Mouse (Mus musculus) urinary bladder, postnatal 0 days (tissue): ENCODE results near the gene Bola1. TPM values are rescaled to one million over a fixed set of nuclear protein-coding genes. Genes with fewer than 3 reads are reported as not detected.

Experiments used
- polyA plus RNA-seq: library from polyadenylated mRNA; unstranded; fragments of >200 nt; fragmentation: Nextera tagmentation; extraction: Ambion mirVana; gene quantifications from 2 replicates; pipeline ENCODE4 v1.2.1, GENCODE M21; 2015

The Bola1 gene
- polyA plus RNA-seq: 40.9 and 46.7 TPM in 2 replicates

DNA sequence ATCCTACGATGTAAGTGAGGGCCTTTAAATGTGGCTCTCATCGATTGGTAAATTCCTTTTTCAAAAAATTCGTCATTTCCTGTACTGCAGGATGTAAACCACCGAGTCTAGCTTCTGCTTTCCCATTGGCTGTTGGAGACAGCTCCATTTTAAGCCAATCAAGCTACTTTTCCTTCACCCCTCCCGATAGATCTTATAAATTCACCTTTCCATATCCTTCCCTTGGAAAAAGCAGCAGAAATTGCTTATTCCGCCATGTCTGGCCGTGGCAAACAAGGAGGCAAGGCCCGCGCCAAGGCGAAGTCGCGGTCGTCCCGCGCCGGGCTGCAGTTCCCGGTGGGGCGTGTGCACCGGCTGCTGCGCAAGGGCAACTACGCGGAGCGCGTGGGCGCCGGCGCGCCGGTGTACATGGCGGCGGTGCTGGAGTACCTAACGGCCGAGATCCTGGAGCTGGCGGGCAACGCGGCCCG is at the start of gene Bola1, which contains the start of gene Hist2h2ab:
Gene Bola1 (minus strand): TSS at position 49 of the 470 bp plus-strand sequence.
Gene Hist2h2ab (plus strand): TSS at position 205 of the 470 bp plus-strand sequence.

DNA sequence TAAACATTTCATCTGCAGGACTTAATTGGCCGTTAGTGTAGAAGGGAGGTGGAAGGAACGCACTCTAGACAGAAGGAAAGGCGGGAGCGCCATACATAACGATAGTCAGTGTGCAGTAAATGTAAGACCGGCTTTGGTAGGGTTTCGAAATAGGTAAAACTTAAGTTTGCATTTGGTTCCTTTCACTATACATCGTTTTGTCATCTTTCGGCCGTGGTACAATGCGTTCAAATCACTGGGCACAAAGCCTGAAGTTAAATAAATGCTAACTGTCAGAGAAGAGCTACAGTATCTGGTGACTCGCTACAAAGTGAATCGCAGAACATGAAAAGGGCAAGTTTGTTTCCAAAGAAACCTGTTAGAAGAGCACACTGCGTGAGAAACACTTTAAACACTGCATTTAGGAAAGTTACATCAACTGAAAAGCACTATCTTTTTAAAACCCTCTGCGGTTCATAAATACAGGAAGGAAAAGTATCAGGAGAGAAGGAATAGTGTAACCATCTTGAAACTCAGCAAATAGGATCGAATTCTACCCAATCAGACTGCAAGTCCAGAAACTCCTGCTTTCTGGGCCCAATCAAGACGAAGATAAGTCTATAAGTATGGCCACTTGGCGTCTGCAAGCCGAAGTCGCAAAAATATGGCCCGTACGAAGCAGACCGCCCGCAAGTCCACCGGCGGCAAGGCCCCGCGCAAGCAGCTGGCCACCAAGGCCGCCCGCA is 48.7 kb upstream of the Bola1 start, which contains the start of gene Hist2h3b:
Gene Hist2h3b (plus strand): TSS at position 604 of the 725 bp plus-strand sequence.

DNA sequence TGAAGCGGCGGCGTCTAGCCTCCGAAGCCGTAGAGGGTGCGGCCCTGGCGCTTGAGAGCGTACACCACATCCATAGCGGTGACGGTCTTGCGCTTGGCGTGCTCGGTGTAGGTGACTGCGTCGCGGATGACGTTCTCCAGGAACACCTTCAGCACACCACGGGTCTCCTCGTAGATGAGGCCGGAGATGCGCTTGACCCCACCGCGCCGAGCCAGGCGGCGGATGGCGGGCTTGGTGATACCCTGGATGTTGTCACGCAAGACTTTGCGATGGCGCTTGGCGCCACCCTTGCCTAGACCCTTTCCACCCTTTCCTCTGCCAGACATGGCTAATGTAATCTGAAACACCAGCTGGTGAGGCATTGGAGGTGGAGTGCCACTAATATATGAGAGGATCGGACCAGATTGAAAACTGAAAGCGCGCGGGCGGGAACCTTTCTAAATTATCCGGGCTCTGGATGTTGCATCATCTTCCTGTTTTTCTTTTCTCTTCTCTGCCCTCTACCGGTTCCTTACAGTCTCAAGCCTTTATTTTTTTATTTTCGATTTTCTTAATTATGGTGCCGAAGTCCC is 43.6 kb upstream of the Bola1 start, which contains the start of gene Hist2h4:
Gene Hist2h4 (minus strand): TSS at position 333 of the 572 bp plus-strand sequence.

GRCm38 (mm10) chr3:96246427-96246856 is 26.9 kb upstream of the Bola1 start, which contains the start of gene Hist2h3c1:
Gene Hist2h3c1, plus strand, starts transcription at chr3:96246685.

GRCm38 (mm10) chr3:96245003-96245886 is 25.7 kb upstream of the Bola1 start, which contains the start of gene Hist2h2aa1:
Gene Hist2h2aa1, plus strand, starts transcription at chr3:96245497.

DNA sequence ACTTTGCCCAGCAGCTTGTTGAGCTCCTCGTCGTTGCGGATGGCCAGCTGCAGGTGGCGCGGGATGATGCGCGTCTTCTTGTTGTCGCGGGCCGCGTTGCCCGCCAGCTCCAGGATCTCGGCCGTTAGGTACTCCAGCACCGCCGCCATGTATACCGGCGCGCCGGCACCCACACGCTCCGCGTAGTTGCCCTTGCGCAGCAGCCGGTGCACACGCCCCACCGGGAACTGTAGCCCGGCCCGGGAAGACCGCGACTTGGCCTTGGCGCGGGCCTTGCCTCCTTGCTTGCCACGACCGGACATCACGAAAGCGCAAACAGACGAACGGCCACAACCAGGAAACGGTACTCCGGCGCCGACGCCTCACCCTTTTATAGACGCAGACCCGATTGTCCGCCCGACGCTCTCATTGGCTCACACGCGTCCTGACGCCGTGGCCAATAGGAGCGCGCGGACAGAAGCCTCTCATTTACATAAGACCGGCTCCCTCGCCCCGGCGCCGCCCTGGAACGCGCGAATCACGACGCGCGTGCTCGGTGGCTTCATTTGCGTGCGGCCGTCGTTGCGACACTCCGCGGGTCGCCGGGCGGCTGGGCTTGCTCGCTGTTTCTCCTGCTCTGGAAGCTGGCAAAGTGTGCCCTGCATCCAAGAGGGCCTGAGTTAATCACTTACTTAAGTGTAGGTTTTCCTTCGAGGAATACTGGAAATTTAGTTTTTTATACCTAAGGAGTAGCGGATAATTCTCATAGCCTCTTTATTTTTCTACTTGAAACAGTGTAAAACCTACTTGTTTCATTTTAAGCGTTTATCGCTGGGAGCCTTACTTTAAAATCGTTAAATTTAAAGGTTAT is 20.7 kb upstream of the Bola1 start, which contains the start of gene Hist2h2aa2:
Gene Hist2h2aa2 (minus strand): TSS at position 328 of the 850 bp plus-strand sequence.

GRCm38 (mm10) chr3:96238954-96239793 is 19.7 kb upstream of the Bola1 start, which contains the start of gene Hist2h3c2:
Gene Hist2h3c2, minus strand, starts transcription at chr3:96239127.

DNA sequence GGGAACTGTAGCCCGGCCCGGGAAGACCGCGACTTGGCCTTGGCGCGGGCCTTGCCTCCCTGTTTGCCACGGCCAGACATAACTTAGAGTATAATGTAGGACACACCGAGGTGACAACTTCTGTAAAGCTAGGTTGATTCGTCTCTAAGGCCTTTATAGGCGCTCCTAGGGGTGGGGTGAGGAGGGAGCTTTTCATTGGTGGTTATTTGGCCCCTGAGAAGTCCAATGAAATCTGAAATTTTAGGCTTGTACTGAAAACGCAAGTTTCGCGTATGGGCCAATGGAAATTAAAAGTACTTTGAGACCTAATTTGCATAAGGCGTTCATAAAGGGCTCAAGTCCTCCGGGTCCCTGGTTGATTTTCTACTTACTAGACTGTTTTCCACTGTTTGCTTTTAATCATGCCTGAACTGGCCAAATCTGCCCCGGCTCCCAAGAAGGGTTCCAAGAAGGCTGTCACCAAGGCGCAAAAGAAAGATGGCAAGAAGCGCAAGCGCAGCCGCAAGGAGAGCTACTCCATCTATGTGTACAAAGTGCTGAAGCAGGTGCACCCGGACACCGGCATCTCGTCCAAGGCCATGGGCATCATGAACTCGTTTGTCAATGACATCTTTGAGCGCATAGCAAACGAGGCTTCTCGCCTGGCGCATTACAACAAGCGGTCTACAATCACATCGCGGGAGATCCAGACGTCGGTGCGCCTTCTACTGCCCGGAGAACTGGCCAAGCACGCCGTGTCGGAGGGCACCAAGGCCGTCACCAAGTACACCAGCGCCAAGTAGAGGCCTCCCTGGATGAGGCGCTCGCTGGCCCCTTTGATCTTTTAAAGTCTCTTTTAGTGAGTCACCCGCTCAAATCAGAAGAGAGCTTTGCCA is 1.5 kb upstream of the Bola1 start, which contains the start of the genes Hist2h2ac and Hist2h2be:
Gene Hist2h2ac (minus strand): TSS at position 116 of the 875 bp plus-strand sequence.
Gene Hist2h2be (plus strand): TSS at position 355 of the 875 bp plus-strand sequence.

GRCm38 (mm10) chr3:96180727-96181477 is 38.6 kb downstream of the Bola1 start, which contains the start of gene Sv2a:
Gene Sv2a, plus strand, starts transcription at chr3:96181151.

GRCm38 (mm10) chr3:96172197-96173178 is 47.0 kb downstream of the Bola1 start, which contains the start of gene Sf3b4:
Gene Sf3b4, plus strand, starts transcription at chr3:96172332.

DNA sequence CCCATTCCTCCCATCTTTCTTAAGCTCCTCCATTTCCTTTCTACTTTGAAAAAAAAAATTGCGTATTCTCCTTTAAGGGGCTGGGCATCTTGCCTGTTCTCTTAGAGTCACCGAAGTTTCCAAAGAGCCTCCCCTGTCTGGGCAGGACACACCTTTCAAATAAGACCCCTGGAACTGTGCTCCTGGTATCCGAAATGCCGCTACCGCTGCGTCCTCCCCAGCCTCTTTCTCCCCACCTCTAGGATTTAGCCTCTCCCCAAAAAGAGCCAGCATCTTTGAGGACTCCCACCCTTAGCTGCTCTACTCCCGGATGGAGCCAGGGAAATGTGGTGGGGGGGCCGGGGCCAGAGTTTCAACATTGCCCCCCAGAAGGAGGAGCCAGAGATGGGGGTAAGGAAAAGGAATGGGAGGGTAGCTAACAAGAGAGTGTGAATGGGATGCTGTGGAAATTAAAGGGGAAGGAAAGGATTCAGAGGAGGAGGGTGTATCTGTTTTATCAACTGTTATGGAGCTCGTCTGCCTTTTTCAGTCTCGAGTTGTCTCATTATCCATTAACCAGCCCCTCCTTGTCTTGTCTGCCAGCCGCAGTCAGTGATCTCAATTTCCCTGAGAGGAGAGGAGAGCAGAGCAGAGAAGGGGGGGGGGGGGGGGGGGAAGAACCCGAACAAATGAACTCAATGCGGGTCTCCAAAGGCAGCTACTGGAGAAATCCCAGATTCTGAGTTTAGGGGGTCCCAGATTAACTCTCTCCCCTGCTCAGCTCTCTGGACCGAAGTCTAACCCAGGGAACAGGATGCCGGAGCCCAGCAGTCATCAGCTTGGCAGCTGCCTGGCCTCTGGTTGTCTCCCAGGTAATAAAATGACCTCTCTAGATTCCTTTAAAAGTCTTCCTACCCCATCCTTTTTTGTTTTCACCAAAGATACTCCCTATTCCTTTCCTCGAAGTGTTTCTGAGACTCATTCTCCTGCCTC is 57.4 kb downstream of the Bola1 start, which contains the start of gene Mtmr11:
Gene Mtmr11 (plus strand): TSS at position 136 of the 972 bp plus-strand sequence.

